Mouse (Mus musculus): ENCODE results near the gene B3glct. TPM values are rescaled to one million over a fixed set of nuclear protein-coding genes. Genes with fewer than 3 reads are reported as not detected.

The B3glct gene
- polyA plus RNA-seq, 1 experiment from 2014 or later = 6.2 TPM

DNA sequence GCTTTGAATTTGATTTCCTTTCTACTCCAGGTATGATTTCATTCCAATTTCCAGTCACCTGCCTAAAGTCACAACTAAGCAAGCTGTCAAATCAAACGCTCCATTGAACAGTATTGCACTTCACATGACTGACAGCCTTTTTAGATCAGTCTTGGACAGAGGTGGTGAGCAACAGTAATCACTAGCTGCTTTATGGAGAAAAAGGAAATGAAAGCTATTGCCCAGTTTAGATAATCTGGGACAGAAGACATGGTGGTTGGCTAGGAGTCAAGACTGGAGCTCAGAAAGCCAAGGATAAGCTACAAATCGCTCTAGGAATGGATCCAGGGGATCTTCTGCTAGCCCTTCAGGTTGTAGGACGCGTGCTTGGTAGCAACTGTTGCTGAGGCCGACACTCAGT, 14.6 kb upstream of the B3glct start:
- DNase-seq (ENCODE audit: low spot score) = no peak

DNA sequence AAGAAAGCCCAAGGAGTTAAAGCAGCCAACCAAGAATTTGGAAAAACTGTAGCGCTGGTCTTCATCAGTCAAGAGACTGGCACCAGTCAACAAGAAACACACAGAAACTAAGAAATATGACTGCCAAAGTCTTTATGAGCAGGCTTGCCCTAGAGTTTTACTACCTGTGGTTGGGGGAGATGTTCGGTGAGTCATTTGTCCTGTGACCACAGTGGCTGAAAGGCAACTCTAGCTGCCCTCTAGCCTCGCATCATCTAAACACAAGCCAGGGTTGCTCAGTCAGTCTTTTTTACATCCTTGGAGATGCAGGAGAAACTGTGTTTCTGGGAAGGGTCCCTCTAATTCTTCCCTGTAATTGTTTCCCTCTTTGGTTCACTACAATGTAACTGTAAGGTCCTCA, 834 bp upstream of the B3glct start:
- DNase-seq (ENCODE audit: low spot score) = no peak

DNA sequence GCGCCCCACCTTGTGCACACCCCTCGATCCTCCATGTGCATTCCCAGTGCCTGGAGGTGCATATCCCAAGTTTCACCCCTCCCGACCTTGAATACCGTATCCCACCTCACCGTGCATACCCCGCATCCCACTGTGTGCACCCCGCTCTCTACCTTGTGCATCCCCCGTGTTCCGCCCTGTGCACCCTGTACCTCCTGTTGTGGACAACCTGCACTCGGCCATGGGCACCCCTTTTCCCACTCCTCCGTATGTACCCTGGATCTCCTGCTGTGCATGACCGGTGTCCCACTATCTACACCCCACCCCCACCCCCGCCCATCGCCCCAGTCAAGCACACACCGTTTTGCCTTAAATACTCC, 939 bp downstream of the B3glct start:
- no peak for DNase-seq (ENCODE audit: low spot score)

GRCm38 (mm10) chr5:149679362-149679761, 1.3 kb downstream of the B3glct start:
- no peak for DNase-seq (ENCODE audit: low spot score)

DNA sequence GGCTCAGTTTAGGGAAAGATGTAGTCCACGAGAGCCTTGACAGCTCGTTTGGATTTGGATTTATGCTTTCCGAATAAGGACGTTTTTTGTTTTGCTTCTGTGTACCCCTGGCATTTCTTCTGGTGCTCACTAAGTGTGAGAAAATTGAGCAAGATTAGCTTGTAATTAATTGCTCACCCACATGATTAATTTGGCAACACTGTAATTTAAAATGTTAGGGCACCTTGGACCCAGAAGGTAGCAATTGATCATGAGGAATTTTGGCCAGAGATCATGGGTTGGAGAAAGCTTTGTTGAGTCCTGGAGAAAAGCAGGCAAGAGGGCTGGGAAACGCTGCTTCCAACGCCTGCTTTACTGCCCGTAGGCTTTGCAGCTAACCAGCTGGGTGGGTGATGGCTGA, 1.9 kb downstream of the B3glct start:
- DNase-seq (ENCODE audit: low spot score) = no peak

- DNase-seq (ENCODE audit: low spot score) = no peak
Measured at GRCm38 (mm10) chr5:149680946-149681345, 2.9 kb downstream of the B3glct start.

DNA sequence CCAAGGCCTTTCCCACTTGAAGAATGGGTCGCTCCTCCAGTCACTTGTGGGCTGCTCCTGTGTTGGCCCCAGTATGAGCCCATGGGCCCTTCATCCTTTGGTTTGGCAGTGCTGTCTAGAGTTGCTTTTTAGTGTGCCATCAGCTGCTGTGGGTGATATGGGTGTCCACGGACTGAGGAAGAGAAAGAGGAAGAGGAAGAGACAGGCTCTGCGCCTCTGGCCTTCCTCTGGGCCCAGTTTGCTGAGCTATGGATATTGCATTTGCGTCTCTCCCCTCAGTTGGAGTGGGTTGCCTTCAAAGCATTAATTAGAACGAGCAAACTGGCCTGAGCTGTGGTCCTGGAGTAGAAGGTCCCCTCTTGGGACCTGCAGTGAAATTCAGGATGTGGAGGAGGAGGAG, 11.8 kb downstream of the B3glct start:
- DNase-seq (ENCODE audit: low spot score) = no peak

DNA sequence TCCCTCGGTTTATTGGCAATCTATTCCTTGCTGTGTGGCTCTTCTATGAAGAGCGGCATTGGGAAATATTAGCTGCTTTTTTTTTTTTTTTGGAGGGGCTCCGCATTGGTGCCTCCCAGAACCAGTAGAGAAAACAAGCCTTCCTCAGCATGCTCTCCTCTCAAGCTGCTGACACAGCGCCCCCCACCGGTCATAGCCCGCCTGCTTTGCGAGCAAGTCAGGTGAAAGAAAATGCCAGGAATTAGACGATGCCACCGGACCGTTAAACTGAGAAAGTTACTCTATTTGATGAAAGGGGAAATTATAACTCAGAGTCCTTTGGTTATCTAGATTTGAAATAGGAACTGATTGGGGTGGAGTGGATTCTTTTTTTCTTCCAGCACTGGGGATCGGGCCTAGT, 14.5 kb downstream of the B3glct start:
- DNase-seq (ENCODE audit: low spot score) = no peak

GRCm38 (mm10) chr5:149693200-149693599, 15.2 kb downstream of the B3glct start:
- no peak for DNase-seq (ENCODE audit: low spot score)

GRCm38 (mm10) chr5:149693968-149694367, 15.9 kb downstream of the B3glct start:
- DNase-seq (ENCODE audit: low spot score) = no peak

DNA sequence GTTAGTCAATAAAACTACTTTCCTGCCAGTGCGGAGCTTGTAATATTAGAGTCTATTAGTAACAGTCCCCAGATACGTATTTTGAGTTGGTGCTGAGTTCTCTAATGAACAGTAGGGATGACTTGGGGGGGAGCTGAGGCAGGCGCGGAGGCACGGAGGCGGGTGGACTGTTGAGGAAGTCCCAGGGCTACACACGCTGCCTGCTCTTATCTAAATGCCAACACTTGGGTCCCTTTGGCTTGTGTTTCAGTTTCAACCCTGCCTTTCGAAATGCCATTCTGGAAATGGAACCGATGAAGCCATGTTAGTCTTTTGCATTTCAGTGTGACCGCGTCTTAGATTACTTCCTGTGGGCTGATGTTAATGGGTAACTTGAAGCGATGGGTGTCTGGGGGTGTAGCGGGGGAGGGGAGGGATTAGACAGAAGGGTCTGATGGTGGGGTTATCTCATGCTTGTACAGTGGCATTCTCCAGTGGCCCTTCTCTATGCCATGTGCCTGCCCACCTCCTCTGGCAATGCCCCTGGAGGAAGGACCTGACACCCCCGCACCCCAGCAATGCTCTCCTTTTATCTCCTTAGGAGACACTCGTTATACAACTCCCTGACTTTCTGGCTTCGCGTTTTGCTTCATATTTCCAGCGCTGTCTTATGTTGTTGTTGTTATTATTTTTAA, 17.2 kb downstream of the B3glct start:
- no peak for DNase-seq (ENCODE audit: low spot score)

- DNase-seq (ENCODE audit: low spot score) = no peak
Measured at GRCm38 (mm10) chr5:149702770-149703169, 24.7 kb downstream of the B3glct start.

GRCm38 (mm10) chr5:149711545-149711944, 33.5 kb downstream of the B3glct start:
- no peak for DNase-seq (ENCODE audit: low spot score)

- peak; percentile 79 for DNase-seq (ENCODE audit: low spot score)
Measured at GRCm38 (mm10) chr5:149713170-149713774, 35.2 kb downstream of the B3glct start.

- DNase-seq (ENCODE audit: low spot score) = no peak
Measured at GRCm38 (mm10) chr5:149713834-149714233, 35.8 kb downstream of the B3glct start.

GRCm38 (mm10) chr5:149715571-149716328, 37.7 kb downstream of the B3glct start:
- no peak for DNase-seq (ENCODE audit: low spot score)

DNA sequence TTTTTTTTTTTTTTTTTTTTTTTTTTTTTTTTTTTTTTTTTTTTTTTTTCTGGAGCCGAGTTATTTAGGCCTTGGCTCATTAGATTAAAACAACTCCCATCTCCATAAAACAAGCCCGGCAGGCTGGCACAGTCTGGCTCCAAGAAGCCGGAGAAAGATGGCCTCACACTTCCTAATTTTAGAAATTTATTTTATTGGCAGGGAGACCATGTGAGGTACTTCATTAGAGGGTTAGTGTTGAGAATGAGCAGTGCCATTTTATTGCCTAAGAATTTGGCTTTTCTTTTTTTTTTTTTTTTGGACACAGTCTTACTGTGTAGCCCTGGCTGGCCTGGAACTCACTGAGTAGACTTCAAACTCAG, 38.3 kb downstream of the B3glct start:
- DNase-seq (ENCODE audit: low spot score) = no peak

GRCm38 (mm10) chr5:149731776-149732175, 53.7 kb downstream of the B3glct start:
- DNase-seq (ENCODE audit: low spot score) = no peak

- no peak for DNase-seq (ENCODE audit: low spot score)
Measured at GRCm38 (mm10) chr5:149737210-149737609, 59.2 kb downstream of the B3glct start.

DNA sequence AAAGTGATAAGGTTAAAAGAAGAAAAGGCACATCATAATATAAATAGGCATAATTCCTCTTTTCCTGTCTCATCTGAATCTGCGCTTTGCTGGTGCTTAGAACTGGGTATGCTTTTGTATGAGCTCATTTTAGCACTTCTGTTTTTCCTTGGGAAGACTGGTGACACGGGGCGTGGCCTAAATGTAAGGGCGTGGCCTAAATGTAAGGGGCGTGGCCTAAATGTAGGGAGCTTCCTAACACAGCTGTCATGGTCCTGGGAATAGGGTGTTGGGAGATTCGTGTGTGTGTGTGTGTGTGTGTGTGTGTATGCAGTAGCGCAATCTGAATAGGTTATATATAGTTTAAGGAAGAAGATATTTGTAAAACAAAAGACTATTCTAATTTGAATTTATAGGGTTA, 62.1 kb downstream of the B3glct start:
- DNase-seq (ENCODE audit: low spot score) = no peak

DNA sequence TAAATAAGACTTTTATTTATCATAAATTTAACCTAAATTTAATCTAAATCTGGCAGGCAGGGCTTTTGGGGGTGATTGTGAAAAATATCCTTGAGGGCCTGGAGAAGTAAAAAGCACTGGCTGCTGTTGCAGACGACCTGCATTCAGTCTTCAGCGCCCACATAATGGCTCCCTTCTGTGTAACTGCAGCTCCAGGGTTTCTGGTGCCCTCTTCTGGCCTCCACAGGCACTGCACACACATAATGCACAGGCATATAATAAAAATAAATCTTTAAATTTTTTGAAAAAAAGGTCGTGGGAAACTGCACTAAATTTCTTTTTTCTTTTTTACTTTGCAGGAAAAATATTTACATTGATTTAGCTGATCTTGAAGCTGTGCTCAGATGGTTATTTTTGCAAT, 62.7 kb downstream of the B3glct start:
- DNase-seq (ENCODE audit: low spot score) = no peak

DNA sequence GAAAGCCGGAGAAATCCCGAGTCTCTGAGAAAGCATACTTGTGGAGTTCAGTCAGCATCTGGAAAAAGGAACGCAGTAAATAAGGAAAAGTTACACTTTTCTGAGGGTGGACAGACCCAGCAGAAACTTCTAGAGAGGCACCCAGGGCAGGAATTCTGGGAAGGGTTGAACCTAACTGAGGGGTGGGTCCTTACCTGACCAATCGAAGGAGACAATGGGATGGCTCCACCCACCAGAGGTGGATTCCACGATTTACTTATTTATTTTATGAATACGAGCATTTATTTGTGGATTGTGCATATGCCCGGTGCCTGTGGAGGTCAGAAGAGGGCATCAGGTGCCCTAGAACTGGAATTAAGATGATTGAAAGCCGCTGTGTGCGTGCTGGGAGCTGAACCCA, 64.3 kb downstream of the B3glct start:
- DNase-seq (ENCODE audit: low spot score) = no peak

- peak; percentile 4 for DNase-seq (ENCODE audit: low spot score)
Measured at GRCm38 (mm10) chr5:149745079-149745478, 67.0 kb downstream of the B3glct start.
